Mouse (Mus musculus): Measurements from ENCODE around the gene Gpr1.
"Not testable (repeated sequence)": the region's sequence is repeated elsewhere in the genome, so short reads cannot be mapped to it uniquely, and the experiment has no call there.

Gpr1 gene

DNA sequence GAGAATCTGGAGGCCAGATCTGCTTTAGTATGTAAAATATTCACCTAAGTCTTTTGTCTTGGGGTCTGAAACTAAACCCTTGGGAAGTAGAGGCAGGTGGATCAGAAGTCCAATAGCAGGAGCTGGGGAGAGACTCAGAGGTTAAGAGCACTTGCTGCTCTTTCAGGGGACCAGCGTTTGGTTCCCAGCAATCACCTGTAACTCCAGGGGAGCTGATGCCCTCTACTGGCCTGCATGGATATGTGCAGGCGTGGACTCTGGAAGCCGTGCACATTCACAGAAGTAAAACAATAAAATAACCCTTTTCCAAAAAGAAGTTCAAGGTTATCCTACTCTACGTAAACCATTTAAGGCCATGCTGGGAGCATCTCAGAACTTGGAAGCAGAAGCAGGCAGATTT, 4.9 kb upstream of the Gpr1 start:
- DNase-seq (ENCODE audit: low spot score in 2 of 2), result no peak

GRCm38 (mm10) chr1:63214631-63215030, 288 bp upstream of the Gpr1 start:
- no peak for DNase-seq (ENCODE audit: low spot score in 2 of 2)

DNA sequence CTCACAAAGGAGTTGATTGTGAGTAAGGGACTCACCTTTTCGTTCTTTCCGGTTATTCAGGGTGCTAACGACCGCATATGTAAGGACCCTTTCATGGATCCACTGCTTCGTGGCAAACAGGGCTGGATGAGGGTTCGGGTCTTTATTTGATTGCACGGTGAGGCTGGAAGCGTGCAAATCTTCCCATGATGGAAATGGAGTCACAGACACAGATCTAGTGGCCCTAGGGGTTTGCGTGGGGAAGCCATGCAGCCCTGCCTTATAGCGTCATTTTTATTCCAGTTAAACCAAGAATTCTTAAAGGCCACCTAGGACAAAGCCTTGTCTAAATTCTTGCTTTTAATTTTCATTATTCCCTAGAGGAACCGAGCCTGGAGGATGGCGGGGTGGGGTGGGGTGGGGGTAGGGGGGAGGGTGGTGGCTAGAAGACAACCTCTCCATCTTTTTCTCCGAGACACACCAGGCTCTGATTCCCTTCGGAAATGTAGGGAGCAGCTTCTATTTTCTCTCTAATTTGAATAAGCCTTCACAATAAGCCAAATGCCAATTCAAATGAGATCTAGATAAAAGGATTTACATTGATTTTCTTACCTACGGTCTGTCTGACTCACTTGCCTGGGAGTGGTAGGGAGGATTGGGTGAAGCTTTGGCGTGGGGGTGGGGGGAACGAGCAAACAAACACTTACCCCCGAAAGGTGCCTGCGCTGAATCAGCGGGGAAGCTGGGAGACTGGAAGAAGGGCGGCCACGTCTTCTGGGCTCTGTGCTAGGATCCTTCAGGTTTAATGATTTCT, 669 bp downstream of the Gpr1 start:
- DNase-seq (ENCODE audit: low spot score in 2 of 2), result no peak

DNA sequence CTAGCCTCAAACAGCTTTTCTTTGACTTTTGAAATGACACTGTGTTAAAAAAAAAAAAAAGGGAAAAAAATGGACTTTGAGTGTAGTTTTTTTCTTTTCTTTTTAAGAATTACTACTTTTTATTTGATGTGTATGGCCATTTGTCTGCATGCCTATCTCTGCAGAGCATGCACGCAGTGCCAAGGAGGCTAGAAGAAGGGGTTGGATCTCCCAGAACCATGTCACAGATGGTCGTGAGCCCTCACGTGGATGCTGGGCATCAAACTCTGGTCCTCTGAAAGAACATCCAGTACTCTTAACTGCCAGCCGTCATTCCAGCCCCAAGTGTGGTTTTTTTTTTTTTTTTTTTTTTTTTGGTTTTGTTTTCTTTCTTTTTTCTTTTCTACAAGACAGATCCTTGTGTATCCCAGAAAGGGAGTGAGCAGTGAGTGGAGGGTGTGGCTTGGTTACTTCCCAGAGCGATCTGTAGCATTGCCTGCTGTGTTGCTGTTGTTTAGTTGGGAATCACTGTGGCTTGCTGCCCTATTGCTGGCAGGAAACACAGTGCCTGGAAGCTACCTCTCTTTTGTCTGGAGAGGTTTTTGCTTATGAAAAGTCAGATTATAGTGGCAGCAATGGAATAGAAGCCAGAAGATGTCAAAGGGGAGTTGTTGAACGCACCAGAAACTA, 4.3 kb downstream of the Gpr1 start:
- DNase-seq (ENCODE audit: low spot score in 2 of 2), result no peak

- no peak for DNase-seq (ENCODE audit: low spot score in 2 of 2)
Observed at GRCm38 (mm10) chr1:63207607-63208006, 6.7 kb downstream of the Gpr1 start.

GRCm38 (mm10) chr1:63204660-63205394, 9.5 kb downstream of the Gpr1 start:
- no peak for DNase-seq (ENCODE audit: low spot score in 2 of 2)

GRCm38 (mm10) chr1:63203950-63204659, 10.2 kb downstream of the Gpr1 start:
- DNase-seq (ENCODE audit: low spot score in 2 of 2), result no peak

DNA sequence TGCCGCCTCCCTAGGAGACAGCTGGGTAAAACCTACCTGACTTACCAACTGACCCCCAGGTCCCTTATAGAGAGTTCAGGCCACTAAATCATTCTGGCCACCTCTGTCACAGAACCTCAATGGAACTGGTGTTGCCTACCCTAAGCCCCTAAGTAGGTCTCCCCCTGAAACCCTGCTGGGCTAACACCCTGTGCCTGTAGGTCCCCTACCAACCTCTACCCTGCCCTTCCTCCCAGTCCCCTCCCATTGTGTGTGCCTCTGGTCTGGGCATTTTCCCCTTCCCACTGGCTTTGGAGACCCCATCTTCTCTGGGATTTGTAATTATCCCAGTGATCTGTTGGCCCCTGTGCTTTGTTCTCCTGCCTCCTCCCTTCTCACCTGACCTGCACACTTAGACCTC, 10.9 kb downstream of the Gpr1 start:
- no peak for DNase-seq (ENCODE audit: low spot score in 2 of 2)

GRCm38 (mm10) chr1:63201672-63202071, 12.7 kb downstream of the Gpr1 start:
- no peak for DNase-seq (ENCODE audit: low spot score in 2 of 2)

DNA sequence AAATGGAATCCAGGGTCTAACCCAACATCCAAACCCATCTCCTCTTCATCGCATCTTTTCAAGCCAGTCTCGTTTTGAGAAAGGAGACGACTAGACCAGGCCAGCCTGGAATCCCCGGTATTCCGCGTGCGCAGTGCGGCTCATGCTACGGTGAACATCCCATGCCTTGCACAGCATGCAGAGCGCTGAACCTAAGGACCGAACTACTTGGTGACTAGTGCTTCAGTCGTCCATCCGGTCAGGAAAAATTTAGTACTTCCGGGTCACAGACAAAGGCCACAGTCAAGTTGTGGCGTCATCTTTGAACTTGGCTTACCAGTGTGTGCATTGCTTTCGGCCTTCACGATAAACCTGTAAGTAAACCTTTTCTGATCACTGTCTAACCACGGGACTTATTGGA, 14.0 kb downstream of the Gpr1 start:
- DNase-seq (ENCODE audit: low spot score in 2 of 2), result no peak

- DNase-seq (ENCODE audit: low spot score in 2 of 2), result no peak
Observed at GRCm38 (mm10) chr1:63199387-63199786, 15.0 kb downstream of the Gpr1 start.

- no peak for DNase-seq (ENCODE audit: low spot score in 2 of 2)
Observed at GRCm38 (mm10) chr1:63195848-63196512, 18.4 kb downstream of the Gpr1 start.

GRCm38 (mm10) chr1:63192306-63193065, 21.9 kb downstream of the Gpr1 start:
- no peak for DNase-seq (ENCODE audit: low spot score in 2 of 2)

DNA sequence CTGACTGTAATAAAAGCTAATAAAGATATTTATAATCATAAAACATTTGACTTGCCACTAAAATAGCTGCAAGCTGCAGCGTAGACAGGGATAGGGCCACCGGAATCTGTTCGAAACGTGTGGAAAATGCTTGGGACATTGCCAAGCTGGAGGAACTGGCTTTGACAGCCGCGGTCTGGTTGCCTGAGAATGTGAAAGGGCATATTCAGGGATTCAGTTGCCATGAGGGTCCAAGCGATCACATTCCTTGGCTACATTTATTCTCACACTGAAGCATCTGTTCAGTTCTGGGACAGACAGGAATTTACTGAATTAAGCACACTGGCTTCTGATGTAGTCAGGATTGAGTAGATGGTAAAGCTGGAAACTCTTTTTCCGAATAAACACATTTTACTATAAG, 23.5 kb downstream of the Gpr1 start:
- DNase-seq (ENCODE audit: low spot score in 2 of 2), result no peak

- DNase-seq (ENCODE audit: low spot score in 2 of 2), result no peak
Observed at GRCm38 (mm10) chr1:63188536-63188935, 25.8 kb downstream of the Gpr1 start.

GRCm38 (mm10) chr1:63185430-63185829, 28.9 kb downstream of the Gpr1 start:
- DNase-seq (ENCODE audit: low spot score in 2 of 2), result not testable (repeated sequence)

DNA sequence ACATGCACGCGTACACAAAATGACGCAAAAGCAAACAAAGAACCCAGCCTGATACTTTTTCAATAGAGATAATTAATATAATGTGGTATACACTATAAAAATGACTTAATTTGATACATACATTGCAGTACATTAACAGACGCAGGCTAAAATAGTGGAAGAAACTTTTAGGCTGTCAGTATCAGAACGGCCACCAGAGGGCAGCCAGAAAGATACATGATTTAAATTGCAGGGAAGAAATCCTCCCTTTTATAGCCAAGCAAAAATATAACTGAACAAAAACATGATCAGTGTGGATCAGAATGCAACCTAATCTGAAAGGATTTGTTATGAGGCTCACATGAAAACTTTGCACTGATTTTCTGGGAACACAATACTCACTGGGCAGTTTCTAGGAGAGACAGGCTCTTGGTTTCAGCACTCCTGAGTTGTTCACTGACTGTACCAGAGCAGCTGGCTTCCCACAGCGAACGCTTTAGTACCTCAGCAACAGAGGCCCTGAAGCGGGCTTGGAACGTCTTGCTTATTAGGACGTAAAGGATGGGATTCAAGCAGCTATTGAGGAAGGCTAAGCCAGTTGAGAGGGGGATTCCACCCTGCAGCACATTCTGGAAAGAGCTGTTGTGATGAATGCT, 31.6 kb downstream of the Gpr1 start:
- DNase-seq (ENCODE audit: low spot score in 2 of 2), result peak in 1 of 2 experiments; percentile 52

DNA sequence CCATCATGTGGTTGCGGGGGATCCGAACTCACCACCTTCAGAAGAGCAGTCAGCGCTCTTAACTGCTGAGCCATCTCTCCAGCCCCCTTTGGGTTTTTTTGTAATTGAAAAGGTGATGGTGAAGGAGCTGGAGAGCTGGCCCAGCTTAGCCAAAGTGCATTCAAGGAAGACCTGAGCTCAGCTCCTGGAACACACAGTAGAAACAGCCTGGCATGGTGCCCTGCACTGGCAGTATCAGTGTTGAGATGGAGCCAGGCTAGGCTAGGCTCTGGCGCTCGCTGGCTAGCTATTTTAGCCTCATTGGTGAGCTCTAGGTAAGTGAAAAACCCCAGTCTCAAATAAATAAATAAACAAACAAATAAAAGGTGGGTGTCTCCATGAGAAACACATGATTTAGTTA, 32.1 kb downstream of the Gpr1 start:
- peak in 1 of 2 experiments; percentile 42 for DNase-seq (ENCODE audit: low spot score in 2 of 2)

DNA sequence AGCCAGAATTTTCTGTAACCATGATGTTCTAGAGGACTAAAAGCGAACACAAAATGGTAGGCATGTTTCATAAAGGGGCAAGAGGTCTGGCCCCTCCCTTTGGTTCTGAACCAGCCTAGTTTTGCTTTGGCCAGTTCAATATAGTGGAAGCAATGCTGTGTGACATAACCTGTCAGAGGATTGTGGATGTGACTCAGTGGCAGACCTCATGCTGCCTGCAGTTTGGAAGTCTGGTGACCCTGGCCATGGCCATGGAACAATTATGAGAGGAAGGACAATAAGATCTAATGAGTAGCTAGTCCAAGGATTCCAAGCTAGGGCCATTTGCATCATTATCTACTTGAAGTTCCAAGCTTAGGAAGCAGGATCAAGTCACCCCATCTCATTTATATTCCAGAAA, 32.9 kb downstream of the Gpr1 start:
- no peak for DNase-seq (ENCODE audit: low spot score in 2 of 2)

DNA sequence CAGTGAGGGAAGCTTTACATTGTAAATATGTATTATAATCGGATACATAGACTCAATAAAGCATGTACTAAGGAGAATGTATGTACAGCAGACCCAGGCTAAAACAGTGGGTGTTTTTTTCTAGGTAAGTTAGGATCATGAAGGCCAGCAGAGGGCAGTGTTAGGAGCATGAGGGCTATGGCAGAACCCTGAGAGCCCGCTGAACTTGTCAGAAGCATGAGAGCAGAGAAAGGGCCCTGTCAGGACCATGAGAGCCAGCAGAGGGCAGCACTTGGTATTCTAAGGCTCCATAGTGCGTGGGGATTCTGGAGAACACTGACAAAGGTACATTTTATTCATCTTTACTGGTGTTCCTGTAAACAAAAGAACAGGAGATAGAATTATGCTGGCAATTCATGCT, 33.3 kb downstream of the Gpr1 start:
- DNase-seq (ENCODE audit: low spot score in 2 of 2), result peak; percentile 86 to 88

Data from frontal cortex, postnatal 10 days (tissue).